Mouse (Mus musculus) spleen, adult 2 months (tissue): ENCODE results near the gene Rcc2. TPM values are rescaled to one million over a fixed set of nuclear protein-coding genes. Genes with fewer than 3 reads are reported as not detected.

Source experiments
- DNase-seq, 2 experiments: peaks; one replicate each; pipeline versions ENCODE4 v3.0.0 to v3.0.0-alpha.2; 2012 to 2021; ENCODE audit warnings: low spot score in 2 of 2, low read depth in 1 of 2
- H3K27ac ChIP-seq: fragments of 200-500 bp; 2 replicates; pipeline ENCODE4 v1.5.1; 2012; ENCODE audit warnings: low read length, inconsistent platforms; ENCODE audit not compliant: insufficient read depth
- H3K27me3 ChIP-seq: fragments of 200-500 bp; 2 replicates; pipeline ENCODE4 v1.6.1; 2012; ENCODE audit warnings: mild to moderate bottlenecking, moderate library complexity, low read length, inconsistent platforms; ENCODE audit not compliant: control insufficient read depth, insufficient read depth
- H3K36me3 ChIP-seq: fragments of 200-500 bp; 2 replicates; pipeline ENCODE4 v1.6.1; 2012; ENCODE audit warnings: mild to moderate bottlenecking, low read length, inconsistent platforms; ENCODE audit not compliant: control insufficient read depth, insufficient read depth
- H3K4me1 ChIP-seq: fragments of 200-500 bp; 2 replicates; pipeline ENCODE4 v1.6.1; 2011; ENCODE audit warnings: inconsistent platforms; ENCODE audit not compliant: control insufficient read depth, insufficient read depth, insufficient read length
- H3K4me3 ChIP-seq: fragments of 200-500 bp; 2 replicates; pipeline ENCODE4 v1.5.1; 2011; ENCODE audit warnings: mild to moderate bottlenecking, inconsistent platforms; ENCODE audit not compliant: insufficient read depth, insufficient read length; ENCODE audit errors: extremely low read depth
- CTCF ChIP-seq: fragments of 200-500 bp; IDR thresholded peaks from 2 replicates; pipeline ENCODE4 v1.5.1; 2011; ENCODE audit warnings: mild to moderate bottlenecking, inconsistent platforms; ENCODE audit not compliant: insufficient read depth, insufficient read length, insufficient replicate concordance; ENCODE audit errors: extremely low read depth
- POLR2A ChIP-seq: fragments of 200-500 bp; IDR thresholded peaks from 2 replicates; pipeline ENCODE4 v1.6.1; 2011; ENCODE audit warnings: low read depth, low read length, inconsistent platforms
- WGBS: fragments of 180-500 bp; shearing (Covaris S2); methylation state at CpG from one replicate; pipeline ENCODE4 v1.1.7; 2018; 5-methylcytosine and 5-hydroxymethylcytosine counted together
- polyA plus RNA-seq: library from polyadenylated mRNA; depleted of rRNA; stranded (reverse); fragments of >200 nt; gene quantifications from 2 replicates; pipeline ENCODE4 v1.2.3, GENCODE M21; 2012

Rcc2 gene
- polyA plus RNA-seq, 1 experiment, result 86.9 TPM

DNA sequence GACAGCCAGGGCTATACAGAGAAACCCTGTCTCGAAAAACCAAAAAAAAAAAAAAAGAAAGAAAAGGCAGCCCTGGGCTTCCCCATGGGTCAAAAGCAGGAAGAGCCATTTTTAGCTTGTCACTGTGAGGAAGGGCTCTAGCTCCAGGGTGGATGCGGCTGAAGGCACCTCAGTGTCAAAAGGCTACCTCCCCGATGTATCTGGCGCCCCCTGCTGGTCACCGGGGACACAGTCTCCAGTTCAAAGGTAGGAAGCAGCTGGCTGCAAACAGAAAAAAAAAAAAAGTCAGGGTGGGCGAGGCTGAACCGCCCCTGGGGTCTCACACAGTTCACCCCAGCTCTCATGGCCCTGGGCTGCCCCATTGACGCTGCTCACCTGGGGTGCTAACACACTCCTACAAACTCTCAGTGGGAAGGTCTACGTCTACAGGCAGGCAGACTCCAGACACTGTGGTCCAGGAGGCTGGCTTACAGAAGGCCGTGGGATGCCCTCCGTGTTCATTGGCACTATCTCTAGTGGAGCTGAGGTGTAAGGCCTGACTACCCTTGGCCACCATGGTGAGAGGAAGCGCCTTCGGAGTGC is 25.9 kb upstream of the Rcc2 start:
- H3K27ac ChIP-seq, result no peak overlapping the region
- peaks cover under 1% of the 10 kb centered on the region; the same call in 1 of the 2 replicates for H3K4me1 ChIP-seq
- no peak overlapping the region for H3K4me3 ChIP-seq
- no peak for TF ChIP-seq POLR2A
- TF ChIP-seq CTCF, result peak; percentile 87; the same call in 1 of the 2 replicates
- H3K36me3 ChIP-seq, result no peaks in the 10 kb centered on the region
- DNase-seq, result peak; percentile 52 to 80
- 30% methylated on average over 13 of the region's 13 CpGs for WGBS
- H3K27me3 ChIP-seq, result no peaks in the 10 kb centered on the region

DNA sequence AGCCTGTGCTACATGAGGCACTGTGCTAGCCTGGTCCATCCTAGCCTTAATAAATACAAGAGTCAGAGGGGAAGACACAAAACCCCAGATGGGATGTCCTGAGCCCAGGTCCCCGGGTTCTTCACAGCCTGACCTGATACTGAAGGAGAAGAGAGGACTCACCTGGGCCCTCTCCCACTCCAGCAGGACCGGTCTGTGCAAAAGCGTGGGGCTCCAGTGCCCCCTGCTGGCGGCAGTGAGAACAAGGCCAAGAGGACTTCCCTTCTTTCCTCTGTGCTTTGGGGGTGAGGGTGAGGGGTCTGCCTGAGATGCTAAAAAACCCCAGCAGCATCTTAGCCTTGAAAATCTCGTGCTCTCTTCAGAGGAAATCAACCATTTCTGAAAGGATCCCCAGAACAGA is 21.3 kb upstream of the Rcc2 start:
- TF ChIP-seq POLR2A (no peak), CTCF (peak; percentile 66)
- Histone ChIP-seq H3K4me3 (no peak overlapping the region), H3K27me3 (no peaks in the 10 kb centered on the region), H3K36me3 (no peaks in the 10 kb centered on the region), H3K27ac (no peak overlapping the region), H3K4me1 (peaks cover 8% of the 10 kb centered on the region; the same call in 1 of the 2 replicates)
- no peak for DNase-seq
- WGBS, result 19% methylated on average over 5 of the region's 5 CpGs

DNA sequence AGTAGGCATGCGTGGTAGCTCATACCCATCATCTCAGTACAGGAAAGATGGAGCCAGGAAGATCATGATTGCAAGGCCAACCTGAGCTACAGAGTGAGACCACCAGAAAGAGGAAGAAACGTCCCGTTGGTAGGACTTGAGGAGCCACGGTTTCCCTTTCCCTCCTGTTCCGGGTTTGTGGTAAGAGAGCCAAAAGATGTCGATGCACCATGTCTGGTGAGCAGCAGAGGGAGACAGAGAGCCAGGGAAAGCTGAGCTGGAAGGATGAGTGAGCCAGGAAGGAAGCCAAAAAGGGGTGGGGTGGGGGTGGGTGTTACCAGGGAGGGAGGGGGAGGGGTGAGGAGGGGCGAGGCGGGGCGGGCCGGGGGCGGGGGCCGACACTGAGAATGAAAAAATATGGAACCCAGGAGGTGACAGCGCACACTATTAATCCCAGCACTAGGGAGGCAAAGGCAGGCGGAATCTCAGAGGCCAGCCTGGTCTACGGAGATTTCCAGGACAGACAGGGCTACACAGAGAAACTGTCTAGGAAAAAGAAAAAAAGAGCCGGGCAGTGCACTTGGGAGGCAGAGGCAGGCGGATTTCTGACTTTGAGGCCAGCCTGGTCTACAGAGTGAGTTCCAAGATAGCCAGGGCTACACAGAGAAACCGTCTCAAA is 20.5 kb upstream of the Rcc2 start:
- WGBS, result 27% methylated on average over 16 of the region's 18 CpGs
- Histone ChIP-seq H3K27me3 (no peaks in the 10 kb centered on the region), H3K4me3 (no peak overlapping the region; the same call in 1 of the 2 replicates), H3K4me1 (peaks cover 14% of the 10 kb centered on the region; the same call in 1 of the 2 replicates), H3K36me3 (no peaks in the 10 kb centered on the region), H3K27ac (no peak overlapping the region)
- TF ChIP-seq CTCF (peak; percentile 84; the same call in 1 of the 2 replicates), POLR2A (no peak)
- DNase-seq, result peak in 1 of 2 experiments; percentile 74

DNA sequence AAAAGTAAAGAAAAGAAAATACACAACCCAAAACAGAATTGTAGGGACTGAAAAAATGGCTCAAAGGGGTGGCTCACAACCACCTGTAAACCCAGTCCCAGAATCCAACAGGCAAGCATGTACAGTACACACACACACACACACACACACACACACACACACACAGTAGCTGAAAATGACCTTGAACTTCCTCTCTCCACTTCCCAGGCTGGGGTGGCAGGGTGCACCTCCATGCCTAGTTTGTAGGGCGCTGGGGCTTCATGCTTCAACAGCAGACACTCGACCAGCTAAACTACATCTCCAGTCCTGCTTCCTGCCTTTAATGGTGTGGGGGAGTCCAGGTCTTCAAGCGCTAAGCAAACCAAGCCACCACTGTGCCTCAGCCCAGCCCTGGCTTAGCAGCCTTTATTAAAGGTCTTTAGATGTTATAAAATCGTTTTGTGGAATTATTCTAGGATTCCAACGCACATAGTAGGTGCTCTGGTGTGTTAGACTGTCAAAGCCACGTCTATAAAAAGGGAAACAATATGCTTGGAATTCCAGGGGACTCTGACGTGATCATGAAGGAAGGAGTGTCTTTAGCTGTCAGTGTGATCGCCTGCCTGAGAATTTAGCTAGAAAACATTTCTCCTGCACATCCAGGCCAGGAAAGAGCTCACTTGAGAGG is 19.5 kb upstream of the Rcc2 start:
- TF ChIP-seq POLR2A (no peak), CTCF (no peak)
- Histone ChIP-seq H3K27me3 (no peaks in the 10 kb centered on the region), H3K4me1 (peaks cover 19% of the 10 kb centered on the region; the same call in 1 of the 2 replicates), H3K27ac (0 out of 2 replicates have a peak overlapping the region, but pooled peaks have one; percentile 12), H3K4me3 (no peak overlapping the region), H3K36me3 (no peaks in the 10 kb centered on the region)
- WGBS, result 27% methylated on average over 8 of the region's 8 CpGs
- DNase-seq, result peak in 1 of 2 experiments; percentile 24

DNA sequence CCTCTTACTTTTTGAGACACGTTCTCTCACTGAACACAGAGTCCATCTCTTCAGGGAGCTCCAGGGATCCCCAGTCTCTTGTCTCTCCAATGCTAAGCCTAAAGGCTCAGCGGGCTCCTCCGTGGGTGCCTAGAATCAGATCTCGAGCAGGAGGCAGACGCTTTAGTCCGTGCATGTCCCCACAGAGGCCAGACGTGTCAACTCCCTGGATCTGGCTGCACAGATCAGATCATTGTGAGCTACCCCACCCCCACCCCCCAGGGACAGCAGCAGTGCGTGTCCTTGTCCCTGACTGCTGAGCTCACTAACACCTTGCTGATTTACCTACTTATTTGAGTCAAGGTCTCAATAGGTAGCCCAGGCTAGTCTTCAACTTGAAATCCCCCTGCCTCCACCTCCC is 16.7 kb upstream of the Rcc2 start:
- TF ChIP-seq POLR2A, result no peak
- no peak for TF ChIP-seq CTCF
- peaks cover 21% of the 10 kb centered on the region; the same call in 1 of the 2 replicates for H3K4me1 ChIP-seq
- H3K4me3 ChIP-seq, result no peak overlapping the region
- H3K36me3 ChIP-seq, result no peaks in the 10 kb centered on the region
- DNase-seq, result no peak
- 39% methylated on average over 8 of the region's 8 CpGs for WGBS
- H3K27me3 ChIP-seq, result no peaks in the 10 kb centered on the region
- H3K27ac ChIP-seq, result no peak overlapping the region

DNA sequence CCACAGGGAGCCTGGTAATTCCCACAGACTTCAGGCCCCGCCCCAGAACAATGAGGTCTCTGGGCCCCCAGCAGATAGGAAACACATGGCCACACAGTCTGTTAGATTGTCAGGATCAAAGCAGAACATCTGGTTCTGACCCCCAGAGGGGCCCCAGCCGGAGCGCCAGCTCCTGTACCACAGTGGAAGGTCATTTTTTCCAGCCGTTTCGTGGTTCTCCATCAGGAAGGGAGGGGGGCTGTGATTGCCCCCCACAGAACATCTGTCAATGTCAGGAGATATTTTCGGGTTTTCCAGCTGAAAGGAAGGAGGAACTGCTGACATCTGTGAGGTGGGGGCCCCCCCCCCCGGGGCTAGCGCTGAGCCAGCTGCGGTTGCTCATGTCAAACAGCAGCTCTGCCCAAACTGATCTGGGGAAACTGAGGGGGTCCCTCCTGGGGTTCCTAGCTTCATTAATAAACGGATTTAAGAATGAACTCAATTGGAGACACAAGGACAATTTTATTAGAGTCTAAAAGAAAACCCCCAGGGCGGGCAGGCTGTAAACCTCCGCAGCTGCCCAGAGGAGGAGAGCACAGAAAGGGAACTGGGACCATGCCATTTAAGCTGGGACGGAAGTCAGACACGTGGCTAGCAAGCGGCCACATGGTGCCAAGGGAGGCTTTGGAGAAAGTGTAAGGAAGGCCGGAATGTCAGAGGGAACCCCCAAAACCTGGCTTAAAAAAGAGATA is 16.0 kb upstream of the Rcc2 start:
- no peak for TF ChIP-seq CTCF
- TF ChIP-seq POLR2A, result no peak
- Histone ChIP-seq H3K27ac (no peak overlapping the region), H3K4me3 (no peak overlapping the region), H3K36me3 (no peaks in the 10 kb centered on the region), H3K4me1 (peaks cover 24% of the 10 kb centered on the region), H3K27me3 (no peaks in the 10 kb centered on the region)
- no peak for DNase-seq
- WGBS, result 3% methylated on average over 16 of the region's 16 CpGs
